7 mouse cellular contexts compared by ENCODE assay signal in the genomic region with DNA sequence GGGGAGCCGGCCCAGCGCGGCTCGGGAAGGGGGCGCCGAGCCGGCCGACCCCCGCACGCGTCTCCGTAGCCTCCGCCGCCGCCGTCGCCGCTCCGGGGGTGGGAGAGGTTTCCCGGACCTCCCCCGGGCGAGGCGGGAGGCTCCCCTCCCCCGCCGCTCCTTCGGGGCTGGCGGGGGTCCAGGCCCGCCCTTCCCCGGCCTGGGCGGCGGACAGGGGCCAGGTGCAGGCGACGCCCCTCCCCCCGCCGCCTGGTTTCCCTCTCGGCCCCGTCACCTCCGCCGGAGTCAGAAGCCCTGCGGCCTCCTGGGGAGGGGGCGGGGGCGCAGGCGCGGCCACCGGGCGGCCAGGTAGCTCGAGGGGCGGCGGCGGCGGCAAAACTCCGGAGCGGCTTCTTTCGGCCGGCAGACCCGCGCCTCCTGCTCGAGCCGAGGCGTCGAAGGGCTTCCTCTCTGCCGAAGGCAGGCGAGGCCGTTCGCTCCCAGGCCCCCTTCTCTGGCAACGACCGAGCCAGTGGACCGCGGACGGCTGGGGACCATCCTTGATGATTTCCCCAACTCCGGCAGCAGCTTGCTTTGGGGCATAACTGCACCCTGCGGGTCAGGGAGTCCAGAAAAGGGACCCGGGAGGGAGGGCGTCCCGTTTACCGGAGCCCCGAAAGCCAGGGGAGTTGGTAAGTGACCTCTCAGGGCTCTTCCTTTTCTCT. TPM values are rescaled to one million over a fixed set of nuclear protein-coding genes. Genes with fewer than 3 reads are reported as not detected.
DNase-seq lines count a peak whose midpoint lies in the region; ATAC-seq lines count a peak whose summit lies in the region.

No protein-coding gene starts in this region.

- under 1% methylated on average over 61 of the region's 77 CpGs for WGBS in kidney, embryonic 16.5 days
- under 1% methylated on average over 46 of the region's 77 CpGs for WGBS in midbrain, embryonic 11.5 days

- peak; percentile 46 for DNase-seq in CD4-positive, CD25-positive, alpha-beta regulatory T cell, adult 2 months (ENCODE audit: low read depth, low spot score)
- peak; percentile 72 for DNase-seq in ZHBTc4 (ENCODE audit: low read depth, low spot score)
- DNase-seq in gastrocnemius, postnatal 14 days: peak; percentile 60
- DNase-seq in midbrain, embryonic 11.5 days (ENCODE audit: low spot score, missing footprints): peak; percentile 93
- DNase-seq in urinary bladder, postnatal 25 days (ENCODE audit: low spot score): no peak
- no peak for DNase-seq in left cerebral cortex, adult 9 months (ENCODE audit: low spot score in 2 of 2)

- peak overlapping the region; percentile 65 for H3K4me3 ChIP-seq in kidney, embryonic 16.5 days (ENCODE audit: low read length)
- peak overlapping the region; percentile 45 for H3K4me3 ChIP-seq in midbrain, embryonic 11.5 days (ENCODE audit: low read depth, low read length)

- peak overlapping the region; percentile 100 for H3K4me2 ChIP-seq in kidney, embryonic 16.5 days (replicated peaks; ENCODE audit: low read depth, low read length)
- peak overlapping the region; percentile 99 for H3K4me2 ChIP-seq in midbrain, embryonic 11.5 days

- no peaks in the 10 kb centered on the region for H3K9me3 ChIP-seq in kidney, embryonic 16.5 days (ENCODE audit: low read length)
- H3K9me3 ChIP-seq in midbrain, embryonic 11.5 days (ENCODE audit: control insufficient read depth, low read length): no peaks in the 10 kb centered on the region

- no peaks in the 10 kb centered on the region for H3K27me3 ChIP-seq in kidney, embryonic 16.5 days (ENCODE audit: insufficient read depth, low read length)
- peaks cover 38% of the 10 kb centered on the region for H3K27me3 ChIP-seq in midbrain, embryonic 11.5 days (ENCODE audit: control insufficient read depth, insufficient read depth, low read length)

- peak overlapping the region; percentile 94 for H3K27ac ChIP-seq in kidney, embryonic 16.5 days (ENCODE audit: low read length)
- H3K27ac ChIP-seq in midbrain, embryonic 11.5 days (ENCODE audit: low read depth, low read length): no peak overlapping the region; the same call in 1 of the 2 replicates

- H3K4me1 ChIP-seq in kidney, embryonic 16.5 days (ENCODE audit: insufficient read depth, low read length): peaks cover 85% of the 10 kb centered on the region
- peaks cover 57% of the 10 kb centered on the region for H3K4me1 ChIP-seq in midbrain, embryonic 11.5 days (ENCODE audit: control insufficient read depth, insufficient read depth, low read length)

- intact Hi-C loops in gastrocnemius, postnatal 14 days (cut with DNase I; ENCODE audit: low total_unique reads): no loop called here

- peak overlapping the region; percentile 84 for H3K9ac ChIP-seq in kidney, embryonic 16.5 days (replicated peaks; ENCODE audit: low read length)
- H3K9ac ChIP-seq in midbrain, embryonic 11.5 days (ENCODE audit: low read length): peak overlapping the region; percentile 67

- H3K36me3 ChIP-seq in kidney, embryonic 16.5 days (ENCODE audit: insufficient read depth, low read length): no peaks in the 10 kb centered on the region
- no peaks in the 10 kb centered on the region for H3K36me3 ChIP-seq in midbrain, embryonic 11.5 days (ENCODE audit: control insufficient read depth, insufficient read depth, low read length)

- ATAC-seq in kidney, embryonic 16.5 days (ENCODE audit: low FRiP score, low TSS enrichment): peak; percentile 41; the same call in 1 of the 2 replicates
- 0 out of 2 replicates have a peak, but pooled peaks have one; percentile 31 for ATAC-seq in midbrain, embryonic 11.5 days (ENCODE audit: low FRiP score)

RNA-seq across cellular contexts. Expression of gene Ahdc1, which starts 28.2 kb away (rescaled TPM):
- 10 to 100 TPM; 37.1 to 56.1 TPM for total RNA-seq in gastrocnemius, postnatal 14 days (2021)
- 9.8 and 11.7 TPM in 2 replicates for polyA plus RNA-seq in kidney, embryonic 16.5 days (2015; fragmentation: Nextera tagmentation; extraction: Ambion mirVana)
- polyA plus RNA-seq in midbrain, embryonic 11.5 days (2014; fragmentation: Nextera tagmentation; extraction: Ambion mirVana): 4.9 and 5.3 TPM in 2 replicates

Comparison
In these comparisons a context has a peak if more than half of its experiments do, and no peak if none do; other contexts are left out.
1. DNase-seq: peak in CD4-positive, CD25-positive, alpha-beta regulatory T cell, adult 2 months (single experiment), ZHBTc4 (single experiment), gastrocnemius, postnatal 14 days (single experiment) and midbrain, embryonic 11.5 days (single experiment); none in urinary bladder, postnatal 25 days (single experiment) and left cerebral cortex, adult 9 months (0 of 2).